ENCODE assay signal across 14 mouse cellular contexts in genomic region chr3:50737173-50737572, GRCm38 (mm10).
"Had no signal": no experiment of that assay in that cellular context is flagged by ENCODE, and none has a peak within 500 bp of the region (broad histone marks: within the 10 kb centered on the region; RNA-seq: fewer than 3 reads in every experiment).

No protein-coding gene starts in this region.

- H3K9me3 ChIP-seq: lung, embryonic 15.5 days; midbrain, embryonic 10.5 days; midbrain, embryonic 13.5 days; midbrain, embryonic 15.5 days; neural tube, embryonic 12.5 days; stomach, embryonic 15.5 days had no signal

- H3K4me3 ChIP-seq: lung, embryonic 15.5 days; midbrain, embryonic 10.5 days; midbrain, embryonic 13.5 days; midbrain, embryonic 15.5 days; neural tube, embryonic 12.5 days; stomach, embryonic 15.5 days had no signal

- H3K4me2 ChIP-seq: lung, embryonic 15.5 days; midbrain, embryonic 13.5 days; midbrain, embryonic 15.5 days; neural tube, embryonic 12.5 days; stomach, embryonic 15.5 days had no signal

- ATAC-seq: midbrain, embryonic 13.5 days; midbrain, embryonic 15.5 days had no signal

- H3K36me3 ChIP-seq: lung, embryonic 15.5 days; midbrain, embryonic 10.5 days; midbrain, embryonic 13.5 days; midbrain, embryonic 15.5 days; neural tube, embryonic 12.5 days; stomach, embryonic 15.5 days had no signal

- H3K27ac ChIP-seq: liver, embryonic 14.5 days; lung, embryonic 15.5 days; midbrain, embryonic 10.5 days; midbrain, embryonic 13.5 days; midbrain, embryonic 15.5 days; neural tube, embryonic 12.5 days; stomach, embryonic 15.5 days had no signal

- H3K4me1 ChIP-seq: lung, embryonic 15.5 days; midbrain, embryonic 13.5 days; midbrain, embryonic 15.5 days; neural tube, embryonic 12.5 days; stomach, embryonic 15.5 days had no signal

- DNase-seq: lung, adult 2 months; lung, postnatal 10 days; lung, postnatal 4 days; right cerebral cortex, postnatal 14 days; thymus, adult 18-20 months; thymus, postnatal 14 days; thymus, postnatal 36 days had no signal

- H3K27me3 ChIP-seq: lung, embryonic 15.5 days; midbrain, embryonic 13.5 days; midbrain, embryonic 15.5 days; neural tube, embryonic 12.5 days; stomach, embryonic 15.5 days had no signal

- H3K9ac ChIP-seq: liver, embryonic 14.5 days; lung, embryonic 15.5 days; midbrain, embryonic 13.5 days; midbrain, embryonic 15.5 days; neural tube, embryonic 12.5 days; stomach, embryonic 15.5 days had no signal
